Mouse (Mus musculus) embryonic facial prominence, embryonic 14.5 days (tissue): ENCODE measurements around the gene Atp2c2. TPM values are rescaled to one million over a fixed set of nuclear protein-coding genes. Genes with fewer than 3 reads are reported as not detected.
A peak's percentile ranks its signal among the peaks of the same experiment; 100 is the strongest.

Experiments
- ATAC-seq: fragments of 200-750 bp; cut with Nextera tagmentation; 2 replicates; pipeline ENCODE4 v1.8.0; 2017; ENCODE audit warnings: low read depth, moderate number of reproducible peaks, moderate TSS enrichment
- DNase-seq: peaks from one replicate; pipeline ENCODE4 v3.0.0-alpha.2; 2015; ENCODE audit warnings: low spot score
- H3K27ac ChIP-seq: fragments of 300-500 bp; sonication (generic); replicated peaks from 2 replicates; pipeline ENCODE4 v1.5.1; 2014; ENCODE audit warnings: low read depth, mild to moderate bottlenecking, low read length, moderate library complexity
- H3K27me3 ChIP-seq: fragments of 300-500 bp; sonication (generic); replicated peaks from 2 replicates; pipeline ENCODE4 v1.6.1; 2014; ENCODE audit warnings: low read length; ENCODE audit not compliant: control insufficient read depth, insufficient read depth
- H3K36me3 ChIP-seq: fragments of 300-500 bp; sonication (generic); 2 replicates; pipeline ENCODE4 v1.6.1; 2014; ENCODE audit warnings: low read length, mixed read lengths; ENCODE audit not compliant: control insufficient read depth, insufficient read depth
- H3K4me1 ChIP-seq: fragments of 300-500 bp; sonication (generic); 2 replicates; pipeline ENCODE4 v1.6.1; 2014; ENCODE audit warnings: antibody characterized with exemption, low read length; ENCODE audit not compliant: control insufficient read depth, insufficient read depth
- H3K4me2 ChIP-seq: fragments of 300-500 bp; sonication (generic); 2 replicates; pipeline ENCODE4 v1.6.1; 2014; ENCODE audit warnings: low read depth, mild to moderate bottlenecking, low read length, moderate library complexity, mixed read lengths
- H3K4me3 ChIP-seq: fragments of 300-500 bp; sonication (generic); 2 replicates; pipeline ENCODE4 v1.5.1; 2014; ENCODE audit warnings: low read depth, mild to moderate bottlenecking, low read length
- H3K9ac ChIP-seq: fragments of 300-500 bp; sonication (generic); 2 replicates; pipeline ENCODE4 v1.6.1; 2014; ENCODE audit warnings: low read depth, mild to moderate bottlenecking, low read length, moderate library complexity, mixed read lengths
- H3K9me3 ChIP-seq: fragments of 300-500 bp; sonication (generic); 2 replicates; pipeline ENCODE4 v1.6.1; 2016; ENCODE audit warnings: low read length; ENCODE audit not compliant: control insufficient read depth
- WGBS: fragments of 180-500 bp; shearing (Covaris S2); extraction: QIAGEN DNeasy Blood & Tissue Kit; methylation state at CpG from one replicate; pipeline ENCODE4 v1.1.7; 2014; 5-methylcytosine and 5-hydroxymethylcytosine counted together
- polyA plus RNA-seq: library from polyadenylated mRNA; unstranded; fragments of >200 nt; fragmentation: Nextera tagmentation; extraction: Ambion mirVana; gene quantifications from 2 replicates; pipeline ENCODE4 v1.2.1, GENCODE M21; 2014

The Atp2c2 gene
- polyA plus RNA-seq, 1 experiment from 2014 or later: 1.8 TPM

DNA sequence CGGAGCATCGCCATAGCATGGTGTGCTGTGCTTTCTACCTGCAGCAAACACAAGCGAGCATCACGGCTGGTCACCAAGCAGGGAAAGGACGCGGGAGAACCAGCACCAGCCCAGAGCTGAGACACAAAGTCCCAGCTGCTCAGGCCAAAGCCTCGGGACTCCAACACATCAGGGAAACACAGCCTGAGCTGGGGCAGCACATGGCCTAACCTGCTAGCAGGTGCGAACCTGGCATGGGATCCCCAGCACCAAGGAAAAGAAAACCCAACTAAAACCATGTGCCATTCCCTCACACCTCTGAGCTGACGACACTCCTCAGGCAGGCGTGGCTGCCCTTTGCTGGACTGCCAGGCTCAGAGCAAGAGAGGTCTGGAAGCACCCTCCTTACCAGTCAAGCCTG is 65.5 kb downstream of the Atp2c2 start:
- no peak overlapping the region for H3K4me3 ChIP-seq
- no peaks in the 10 kb centered on the region for H3K4me1 ChIP-seq
- H3K27ac ChIP-seq: no peak overlapping the region
- H3K9ac ChIP-seq: no peak overlapping the region
- ATAC-seq (no peak), DNase-seq (no peak)
- H3K9me3 ChIP-seq: no peaks in the 10 kb centered on the region
- peaks cover 28% of the 10 kb centered on the region; the same call in 1 of the 2 replicates for H3K36me3 ChIP-seq
- 79% methylated on average over 10 of the region's 10 CpGs for WGBS
- no peak overlapping the region for H3K4me2 ChIP-seq
- no peaks in the 10 kb centered on the region for H3K27me3 ChIP-seq

DNA sequence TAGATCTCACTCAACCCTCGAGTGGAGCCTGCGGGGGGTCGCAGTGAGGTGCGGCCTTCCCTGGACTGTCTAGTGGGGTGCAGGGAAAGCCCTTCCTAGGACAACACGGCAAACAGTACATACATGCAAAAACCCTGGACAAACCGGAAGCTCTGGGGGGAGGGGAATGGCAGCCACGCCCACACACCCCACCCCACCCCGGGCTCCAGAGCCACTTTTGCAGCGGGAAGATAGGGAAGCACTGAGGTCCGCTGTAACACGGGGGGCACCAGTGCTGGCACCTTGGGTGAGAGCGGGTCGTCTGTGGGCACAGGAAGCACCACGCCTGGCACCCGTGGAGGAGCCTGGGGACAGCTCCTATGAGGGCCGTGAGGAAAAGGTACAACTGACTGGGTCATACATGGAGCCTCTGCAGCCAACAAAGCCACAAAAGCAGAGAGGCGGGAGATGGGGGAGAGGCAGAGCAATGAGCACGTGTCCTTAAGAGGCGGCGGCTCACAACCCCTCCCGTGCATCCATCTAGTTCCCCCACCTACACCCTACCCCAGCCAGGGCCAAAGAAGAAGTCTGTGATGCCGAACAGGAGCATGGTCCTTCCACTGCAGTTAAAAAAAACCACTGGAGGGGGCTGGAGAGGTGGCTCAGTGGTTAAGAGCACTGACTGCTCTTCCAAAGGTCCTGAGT is 66.1 kb downstream of the Atp2c2 start:
- H3K4me2 ChIP-seq: no peak overlapping the region

GRCm38 (mm10) chr8:119776668-119777245 is 76.9 kb downstream of the Atp2c2 start:
- Histone ChIP-seq H3K27me3 (no peaks in the 10 kb centered on the region), H3K27ac (no peak overlapping the region), H3K4me3 (no peak overlapping the region), H3K36me3 (0 out of 2 replicates have a peak, but pooled peaks cover 6% of the 10 kb centered on the region), H3K9ac (no peak overlapping the region), H3K4me1 (peaks cover 10% of the 10 kb centered on the region), H3K9me3 (no peaks in the 10 kb centered on the region), H3K4me2 (no peak overlapping the region)
- WGBS: 82% methylated on average over 7 of the region's 7 CpGs
- no peak for ATAC-seq
- no peak for DNase-seq

More for the DNA sequence above, 66.1 kb downstream of the Atp2c2 start:
- no peaks in the 10 kb centered on the region for H3K4me1 ChIP-seq
- no peak for ATAC-seq
- WGBS: 84% methylated on average over 22 of the region's 22 CpGs
- H3K9me3 ChIP-seq: no peaks in the 10 kb centered on the region
- DNase-seq: no peak
- H3K9ac ChIP-seq: no peak overlapping the region
- no peak overlapping the region for H3K27ac ChIP-seq
- H3K4me3 ChIP-seq: no peak overlapping the region
- H3K36me3 ChIP-seq: peaks cover 29% of the 10 kb centered on the region; the same call in 1 of the 2 replicates
- no peaks in the 10 kb centered on the region for H3K27me3 ChIP-seq

DNA sequence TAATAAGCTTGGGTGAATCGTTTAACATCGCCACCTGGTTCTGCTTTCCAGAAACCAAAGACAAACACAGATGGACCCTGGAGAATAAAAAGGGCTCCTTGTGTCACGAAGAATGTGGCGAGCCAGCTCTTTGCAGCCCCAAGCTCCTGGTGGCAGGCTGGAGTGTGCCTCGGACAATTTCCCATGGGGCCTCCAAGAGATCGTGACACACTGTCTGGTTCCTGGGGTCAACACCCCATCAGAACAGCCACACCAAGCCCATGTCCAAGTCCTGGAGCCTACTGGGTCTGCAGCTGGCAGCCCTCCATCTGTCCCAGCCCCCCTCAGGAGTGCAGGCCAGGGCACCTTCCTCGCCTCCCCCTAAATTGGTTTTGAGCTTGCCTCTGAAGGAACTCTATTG is 78.0 kb downstream of the Atp2c2 start:
- no peaks in the 10 kb centered on the region for H3K27me3 ChIP-seq
- H3K4me1 ChIP-seq: peaks cover 10% of the 10 kb centered on the region
- peak overlapping the region; percentile 76 for H3K27ac ChIP-seq
- DNase-seq (peak; percentile 45), ATAC-seq (no peak; the same call in 1 of the 2 replicates)
- H3K4me3 ChIP-seq: peak overlapping the region; percentile 60
- peak overlapping the region; percentile 72 for H3K9ac ChIP-seq
- WGBS: 9% methylated on average over 7 of the region's 7 CpGs
- peak overlapping the region; percentile 90 for H3K4me2 ChIP-seq
- H3K9me3 ChIP-seq: no peaks in the 10 kb centered on the region
- no peaks in the 10 kb centered on the region for H3K36me3 ChIP-seq

GRCm38 (mm10) chr8:119778263-119778662 is 78.5 kb downstream of the Atp2c2 start, which contains the start of gene Tldc1:
Gene Tldc1, minus strand, starts transcription at chr8:119778416.
- ATAC-seq (peak; percentile 98), DNase-seq (peak; percentile 98)
- Histone ChIP-seq H3K36me3 (no peaks in the 10 kb centered on the region), H3K9ac (peak within 1 kb of the TSS; percentile 72), H3K4me1 (peaks cover 10% of the 10 kb centered on the region), H3K27me3 (no peaks in the 10 kb centered on the region), H3K9me3 (no peaks in the 10 kb centered on the region), H3K4me2 (peak within 1 kb of the TSS; percentile 90), H3K27ac (peak within 1 kb of the TSS; percentile 76), H3K4me3 (peak within 1 kb of the TSS; percentile 60)
- WGBS: 0% methylated on average over 18 of the region's 18 CpGs

GRCm38 (mm10) chr8:119779013-119779737 is 79.4 kb downstream of the Atp2c2 start:
- H3K9me3 ChIP-seq: no peaks in the 10 kb centered on the region
- no peaks in the 10 kb centered on the region for H3K27me3 ChIP-seq
- no peaks in the 10 kb centered on the region for H3K36me3 ChIP-seq
- H3K4me1 ChIP-seq: peaks cover 10% of the 10 kb centered on the region
- WGBS: 23% methylated on average over 14 of the region's 14 CpGs
- no peak overlapping the region for H3K9ac ChIP-seq
- peak; percentile 4; the same call in 1 of the 2 replicates for ATAC-seq
- peak; percentile 89 for DNase-seq
- H3K4me2 ChIP-seq: peak overlapping the region; percentile 90
- H3K27ac ChIP-seq: peak overlapping the region; percentile 76; the same call in 1 of the 2 replicates
- H3K4me3 ChIP-seq: peak overlapping the region; percentile 60; the same call in 1 of the 2 replicates

GRCm38 (mm10) chr8:119780402-119781049 is 80.7 kb downstream of the Atp2c2 start:
- no peak for ATAC-seq
- no peaks in the 10 kb centered on the region for H3K9me3 ChIP-seq
- 76% methylated on average over 9 of the region's 9 CpGs for WGBS
- H3K27ac ChIP-seq: no peak overlapping the region
- no peak for DNase-seq
- H3K36me3 ChIP-seq: no peaks in the 10 kb centered on the region
- H3K4me2 ChIP-seq: no peak overlapping the region
- peaks cover 10% of the 10 kb centered on the region for H3K4me1 ChIP-seq
- no peaks in the 10 kb centered on the region for H3K27me3 ChIP-seq
- H3K4me3 ChIP-seq: no peak overlapping the region
- no peak overlapping the region for H3K9ac ChIP-seq

DNA sequence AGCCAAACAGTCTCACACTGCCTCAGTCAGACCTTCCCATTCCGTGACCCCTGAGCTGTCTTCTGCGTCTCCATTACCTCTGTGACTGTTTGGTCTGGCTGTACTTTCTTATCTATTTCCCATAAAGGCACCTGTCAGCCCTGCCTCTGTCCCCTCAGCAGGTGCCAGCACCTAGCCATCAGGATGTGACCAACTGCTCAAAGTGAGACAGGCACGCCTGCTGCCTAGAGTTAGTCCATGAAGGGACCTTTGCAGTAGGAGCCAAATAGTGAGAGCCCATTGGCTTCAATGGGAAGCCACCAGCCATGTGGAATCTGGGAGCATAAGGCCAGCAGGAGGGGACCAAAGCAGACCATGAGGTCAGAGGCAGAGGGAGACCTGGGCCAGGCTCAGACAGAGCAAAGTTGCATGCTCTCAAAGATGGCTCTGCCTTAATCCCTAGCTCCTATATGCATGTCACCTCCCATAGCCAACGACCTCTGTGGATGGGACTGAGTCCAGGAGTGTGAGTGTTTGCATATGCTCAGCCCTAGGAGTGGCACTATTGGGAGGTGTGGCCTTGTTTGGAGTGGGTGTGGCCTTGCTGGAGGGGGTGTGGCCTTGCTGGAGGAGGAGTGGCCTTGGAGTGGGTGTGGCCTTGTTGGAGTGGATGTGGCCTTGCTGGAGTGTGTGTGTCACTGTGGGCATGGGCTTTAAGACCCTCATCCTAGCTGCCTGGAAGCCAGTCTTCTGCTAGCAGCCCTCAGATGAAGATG is 81.5 kb downstream of the Atp2c2 start:
- Histone ChIP-seq H3K27ac (no peak overlapping the region), H3K4me3 (no peak overlapping the region), H3K9ac (no peak overlapping the region), H3K36me3 (no peaks in the 10 kb centered on the region), H3K4me1 (peaks cover 10% of the 10 kb centered on the region), H3K4me2 (no peak overlapping the region), H3K27me3 (no peaks in the 10 kb centered on the region), H3K9me3 (no peaks in the 10 kb centered on the region)
- ATAC-seq: no peak
- WGBS: 72% methylated on average over 4 of the region's 4 CpGs
- no peak for DNase-seq
